Mouse (Mus musculus) embryonic facial prominence, embryonic 14.5 days (tissue): Measurements from ENCODE around the gene Hcfc2. TPM values are rescaled to one million over a fixed set of nuclear protein-coding genes. Genes with fewer than 3 reads are reported as not detected.

Experiments
- ATAC-seq: fragments of 200-750 bp; cut with Nextera tagmentation; 2 replicates; pipeline ENCODE4 v1.8.0; 2017; ENCODE audit warnings: low read depth, moderate number of reproducible peaks, moderate TSS enrichment
- DNase-seq: peaks from one replicate; pipeline ENCODE4 v3.0.0-alpha.2; 2015; ENCODE audit warnings: low spot score
- H3K27ac ChIP-seq: fragments of 300-500 bp; sonication (generic); replicated peaks from 2 replicates; pipeline ENCODE4 v1.5.1; 2014; ENCODE audit warnings: low read depth, mild to moderate bottlenecking, low read length, moderate library complexity
- H3K27me3 ChIP-seq: fragments of 300-500 bp; sonication (generic); replicated peaks from 2 replicates; pipeline ENCODE4 v1.6.1; 2014; ENCODE audit warnings: low read length; ENCODE audit not compliant: control insufficient read depth, insufficient read depth
- H3K36me3 ChIP-seq: fragments of 300-500 bp; sonication (generic); 2 replicates; pipeline ENCODE4 v1.6.1; 2014; ENCODE audit warnings: low read length, mixed read lengths; ENCODE audit not compliant: control insufficient read depth, insufficient read depth
- H3K4me1 ChIP-seq: fragments of 300-500 bp; sonication (generic); 2 replicates; pipeline ENCODE4 v1.6.1; 2014; ENCODE audit warnings: antibody characterized with exemption, low read length; ENCODE audit not compliant: control insufficient read depth, insufficient read depth
- H3K4me2 ChIP-seq: fragments of 300-500 bp; sonication (generic); 2 replicates; pipeline ENCODE4 v1.6.1; 2014; ENCODE audit warnings: low read depth, mild to moderate bottlenecking, low read length, moderate library complexity, mixed read lengths
- H3K4me3 ChIP-seq: fragments of 300-500 bp; sonication (generic); 2 replicates; pipeline ENCODE4 v1.5.1; 2014; ENCODE audit warnings: low read depth, mild to moderate bottlenecking, low read length
- H3K9ac ChIP-seq: fragments of 300-500 bp; sonication (generic); 2 replicates; pipeline ENCODE4 v1.6.1; 2014; ENCODE audit warnings: low read depth, mild to moderate bottlenecking, low read length, moderate library complexity, mixed read lengths
- H3K9me3 ChIP-seq: fragments of 300-500 bp; sonication (generic); 2 replicates; pipeline ENCODE4 v1.6.1; 2016; ENCODE audit warnings: low read length; ENCODE audit not compliant: control insufficient read depth
- WGBS: fragments of 180-500 bp; shearing (Covaris S2); extraction: QIAGEN DNeasy Blood & Tissue Kit; methylation state at CpG from one replicate; pipeline ENCODE4 v1.1.7; 2014; 5-methylcytosine and 5-hydroxymethylcytosine counted together
- polyA plus RNA-seq: library from polyadenylated mRNA; unstranded; fragments of >200 nt; fragmentation: Nextera tagmentation; extraction: Ambion mirVana; gene quantifications from 2 replicates; pipeline ENCODE4 v1.2.1, GENCODE M21; 2014

The Hcfc2 gene
- polyA plus RNA-seq, 1 experiment from 2014 or later: 49.4 TPM

DNA sequence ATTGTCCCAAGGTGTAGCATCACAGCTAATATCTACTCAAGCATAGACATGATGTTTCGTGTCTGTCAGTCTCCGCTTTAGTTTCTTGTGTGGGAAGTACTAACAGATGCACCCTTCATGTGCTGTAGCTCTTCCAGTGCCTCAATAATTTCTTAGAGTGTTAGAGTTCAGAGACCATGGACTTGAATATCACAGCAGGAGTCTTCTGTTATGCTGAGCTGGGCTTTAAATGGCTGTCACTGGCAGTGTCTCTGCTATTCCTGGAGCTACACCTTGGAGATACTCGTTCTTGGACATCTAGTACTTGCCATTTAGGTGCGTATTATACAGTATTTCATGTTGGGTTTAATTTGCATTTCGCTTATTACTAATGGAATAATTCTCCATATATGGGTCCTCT lies 49.3 kb downstream of the Hcfc2 start:
- Histone ChIP-seq H3K4me2 (no peak overlapping the region), H3K4me1 (no peaks in the 10 kb centered on the region), H3K9me3 (no peaks in the 10 kb centered on the region), H3K27me3 (no peaks in the 10 kb centered on the region), H3K9ac (no peak overlapping the region), H3K4me3 (no peak overlapping the region), H3K27ac (no peak overlapping the region), H3K36me3 (peaks cover 72% of the 10 kb centered on the region)
- 90% methylated on average over 5 of the region's 5 CpGs for WGBS
- ATAC-seq: no peak
- DNase-seq: no peak

DNA sequence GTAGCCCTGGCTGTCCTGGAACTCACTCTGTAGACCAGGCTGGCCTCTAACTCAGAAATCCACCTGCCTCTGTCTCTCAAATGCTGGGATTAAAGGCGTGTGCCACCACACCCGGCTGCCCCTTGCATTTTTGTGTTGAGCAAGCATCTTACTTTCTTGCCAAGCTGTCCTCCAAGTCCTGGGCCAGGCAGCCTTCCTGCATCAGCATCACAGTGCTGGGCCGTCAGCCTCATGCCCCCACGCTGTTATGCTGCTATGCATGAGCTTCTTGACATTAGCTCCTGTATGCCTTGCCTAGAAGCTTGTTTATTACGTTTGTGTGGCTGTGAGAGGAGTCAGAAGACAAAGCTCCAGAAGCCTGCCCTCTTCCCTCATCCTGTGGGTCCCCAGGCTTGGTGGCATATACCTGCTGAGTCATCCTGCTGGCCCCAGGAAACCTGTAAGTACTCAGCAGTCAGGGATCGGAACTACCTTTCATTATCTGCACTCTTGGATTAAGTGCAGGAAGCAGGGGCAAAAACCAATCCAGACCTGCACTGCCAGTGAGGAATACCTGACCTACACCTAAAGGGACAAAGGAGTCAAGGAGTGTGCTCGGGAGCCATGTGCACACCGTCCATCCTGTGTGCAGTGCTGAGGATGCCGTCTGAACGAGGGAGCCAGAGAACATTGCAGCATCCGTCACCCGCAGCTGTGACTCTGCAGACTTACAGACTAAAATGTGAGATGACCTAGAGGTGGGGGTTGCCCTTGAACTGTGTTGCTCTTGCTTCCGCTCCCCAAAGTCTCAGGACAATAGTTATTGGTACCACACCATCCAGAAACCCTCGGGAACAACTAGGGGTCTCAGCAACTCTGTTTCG lies 51.3 kb downstream of the Hcfc2 start:
- Histone ChIP-seq H3K27ac (no peak overlapping the region), H3K4me2 (no peak overlapping the region), H3K4me1 (no peaks in the 10 kb centered on the region), H3K9ac (no peak overlapping the region), H3K4me3 (no peak overlapping the region), H3K36me3 (peaks cover 87% of the 10 kb centered on the region), H3K9me3 (no peaks in the 10 kb centered on the region), H3K27me3 (no peaks in the 10 kb centered on the region)
- ATAC-seq (no peak), DNase-seq (no peak)
- WGBS: 87% methylated on average over 15 of the region's 15 CpGs

DNA sequence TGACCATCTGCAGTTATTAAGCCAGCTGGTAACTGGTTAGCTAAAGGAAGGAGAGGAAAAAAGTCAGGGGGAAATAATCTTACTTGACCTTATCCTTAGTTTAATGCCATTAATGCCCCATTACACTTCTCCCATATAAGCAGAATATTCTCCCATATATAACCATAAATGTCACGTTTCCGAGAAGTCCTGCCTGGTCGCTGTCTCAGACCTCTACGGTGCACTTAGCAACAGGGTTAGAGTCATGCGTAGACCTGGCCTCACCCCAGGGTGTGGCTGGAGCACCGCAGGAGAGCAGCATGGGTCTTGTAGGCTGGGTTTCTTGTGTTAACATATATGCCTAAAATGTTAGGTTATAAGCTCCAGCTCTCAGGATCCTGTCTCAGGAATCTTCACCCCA lies 54.8 kb downstream of the Hcfc2 start:
- no peak for ATAC-seq
- Histone ChIP-seq H3K27me3 (no peaks in the 10 kb centered on the region), H3K27ac (no peak overlapping the region), H3K9ac (no peak overlapping the region), H3K4me3 (no peak overlapping the region), H3K4me1 (no peaks in the 10 kb centered on the region), H3K36me3 (peaks cover 95% of the 10 kb centered on the region), H3K4me2 (no peak overlapping the region), H3K9me3 (no peaks in the 10 kb centered on the region)
- DNase-seq: no peak
- WGBS: 97% methylated on average over 6 of the region's 6 CpGs

DNA sequence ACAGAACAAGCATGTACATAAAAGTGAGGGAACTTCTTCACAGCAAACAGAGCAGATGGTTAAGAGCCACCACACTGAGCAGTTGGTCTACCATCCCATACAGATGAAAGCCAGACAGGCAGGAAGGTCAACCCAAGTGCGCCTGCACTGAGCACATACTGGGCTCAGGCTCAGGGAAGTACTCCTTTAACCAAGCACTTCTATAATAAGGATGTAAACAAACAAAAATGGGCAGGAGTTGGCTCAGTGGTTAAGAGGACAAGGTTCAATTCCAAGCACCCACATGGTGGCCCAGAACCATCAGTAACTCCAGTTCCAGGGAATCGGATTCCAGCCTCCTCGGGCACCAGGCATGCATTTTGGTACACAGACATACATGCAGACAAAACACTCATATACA lies 57.0 kb downstream of the Hcfc2 start:
- Histone ChIP-seq H3K36me3 (peaks cover 95% of the 10 kb centered on the region), H3K4me1 (no peaks in the 10 kb centered on the region), H3K9ac (no peak overlapping the region), H3K4me2 (no peak overlapping the region), H3K27me3 (no peaks in the 10 kb centered on the region), H3K4me3 (no peak overlapping the region), H3K27ac (no peak overlapping the region), H3K9me3 (no peaks in the 10 kb centered on the region)
- WGBS: 91% methylated on average over 3 of the region's 3 CpGs
- ATAC-seq: no peak
- no peak for DNase-seq

DNA sequence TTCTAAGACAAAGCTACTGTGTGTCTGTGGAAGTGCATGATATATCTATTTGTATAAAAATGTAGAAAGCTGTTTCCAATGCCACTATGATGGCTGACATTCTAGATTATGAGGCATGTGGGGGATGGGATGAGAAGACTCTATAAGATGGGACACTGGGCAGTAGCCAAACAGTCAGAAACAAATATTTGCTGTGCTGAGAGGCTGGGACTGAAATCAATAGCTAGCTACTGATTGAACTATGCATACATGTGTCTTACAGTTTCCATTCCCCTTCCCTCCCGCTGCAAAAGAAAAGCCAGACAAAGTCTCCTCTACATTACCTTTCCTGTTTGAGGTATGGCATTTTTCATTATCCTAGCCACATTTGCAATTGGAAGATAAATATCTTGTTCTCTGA lies 58.7 kb downstream of the Hcfc2 start:
- Histone ChIP-seq H3K4me2 (no peak overlapping the region), H3K9me3 (no peaks in the 10 kb centered on the region), H3K27me3 (no peaks in the 10 kb centered on the region), H3K9ac (no peak overlapping the region), H3K36me3 (peaks cover 95% of the 10 kb centered on the region), H3K27ac (no peak overlapping the region), H3K4me1 (no peaks in the 10 kb centered on the region), H3K4me3 (no peak overlapping the region)
- no peak for DNase-seq
- 94% methylated on average over 1 of the region's 1 CpGs for WGBS
- no peak for ATAC-seq

DNA sequence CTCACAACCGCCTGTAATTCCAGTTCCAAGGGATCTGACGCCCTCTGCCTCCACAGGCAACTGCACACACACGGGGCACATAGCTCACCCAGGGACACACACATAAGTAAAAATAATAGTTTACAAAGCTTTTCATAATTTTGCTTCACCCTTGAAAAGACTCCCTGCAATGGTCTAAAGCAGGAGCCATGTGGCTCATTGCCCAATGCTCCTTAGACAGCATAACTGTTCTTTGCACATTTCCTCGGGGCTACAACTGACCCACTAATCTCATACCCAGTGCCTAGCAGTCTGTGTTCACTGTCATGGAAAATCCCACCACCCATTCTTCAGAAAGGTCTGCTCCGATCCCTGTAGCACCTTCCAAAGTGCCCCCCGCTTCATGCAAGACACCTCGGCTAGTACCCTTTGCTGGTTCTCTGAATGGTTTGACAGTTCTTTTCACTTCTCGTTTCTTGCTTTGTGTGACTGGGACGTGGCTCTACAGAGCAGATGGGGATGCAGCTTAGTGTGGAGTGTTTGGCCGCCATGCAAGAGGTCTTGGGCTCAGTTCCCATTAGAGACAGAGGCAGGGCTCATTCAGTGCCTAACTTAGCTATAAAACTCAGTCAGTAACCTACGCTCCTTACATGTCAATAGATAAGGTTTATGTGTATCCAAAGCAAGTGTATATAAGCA lies 59.4 kb downstream of the Hcfc2 start:
- Histone ChIP-seq H3K36me3 (peaks cover 98% of the 10 kb centered on the region), H3K4me2 (no peak overlapping the region), H3K27me3 (no peaks in the 10 kb centered on the region), H3K9ac (no peak overlapping the region), H3K4me1 (peaks cover under 1% of the 10 kb centered on the region), H3K4me3 (no peak overlapping the region), H3K27ac (no peak overlapping the region), H3K9me3 (no peaks in the 10 kb centered on the region)
- DNase-seq (no peak), ATAC-seq (no peak)
- 94% methylated on average over 11 of the region's 11 CpGs for WGBS

DNA sequence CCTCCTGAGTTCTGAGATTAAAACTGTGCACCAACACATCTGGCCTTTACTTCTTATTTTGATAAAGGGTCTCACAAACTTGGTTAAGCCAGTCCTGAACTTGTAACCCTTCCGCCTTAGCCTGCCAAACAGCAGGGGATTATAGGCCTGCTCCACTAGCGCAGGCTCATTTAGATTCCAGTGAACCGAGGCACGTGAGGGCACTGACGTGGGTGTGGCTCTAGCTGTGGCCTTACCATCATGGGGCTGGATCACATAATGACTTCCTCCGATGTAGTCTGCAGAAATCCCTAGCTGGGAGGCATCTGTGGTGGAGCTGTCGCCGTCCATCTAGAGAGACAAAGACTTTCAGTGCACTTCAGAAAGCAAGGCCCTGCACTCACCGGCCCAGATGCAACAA lies 60.5 kb downstream of the Hcfc2 start:
- DNase-seq: no peak
- H3K36me3 ChIP-seq: peaks cover 97% of the 10 kb centered on the region

DNA sequence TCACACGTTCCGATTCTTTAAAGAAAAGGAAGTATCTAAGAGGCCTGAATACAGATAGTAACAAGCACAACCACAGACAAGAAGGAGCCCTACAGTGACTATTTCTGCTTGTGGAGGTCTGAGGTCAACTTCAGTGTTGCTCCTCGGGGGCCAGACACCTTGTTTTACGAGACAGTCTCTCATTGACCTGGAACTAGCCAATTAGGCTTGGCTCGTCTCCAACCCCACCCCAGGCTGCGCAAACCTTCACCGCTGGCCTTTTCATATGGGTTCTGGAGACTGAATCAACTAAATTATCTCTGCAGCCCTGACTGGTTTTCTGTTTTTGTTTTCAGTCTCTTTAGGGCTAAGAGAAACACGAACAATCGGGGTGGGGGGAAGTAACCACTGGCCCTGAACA lies 61.4 kb downstream of the Hcfc2 start:
- H3K36me3 ChIP-seq: peaks cover 90% of the 10 kb centered on the region
- no peak for ATAC-seq
- no peak overlapping the region for H3K27ac ChIP-seq
- H3K4me3 ChIP-seq: no peak overlapping the region
- WGBS: 73% methylated on average over 9 of the region's 9 CpGs
- H3K4me1 ChIP-seq: peaks cover 16% of the 10 kb centered on the region
- no peak overlapping the region for H3K4me2 ChIP-seq
- H3K9ac ChIP-seq: no peak overlapping the region
- no peak for DNase-seq
- H3K27me3 ChIP-seq: no peaks in the 10 kb centered on the region
- H3K9me3 ChIP-seq: no peaks in the 10 kb centered on the region

More for the DNA sequence above, 60.5 kb downstream of the Hcfc2 start:
- Histone ChIP-seq H3K4me2 (no peak overlapping the region), H3K4me1 (peaks cover 12% of the 10 kb centered on the region), H3K4me3 (no peak overlapping the region), H3K27me3 (no peaks in the 10 kb centered on the region), H3K9me3 (no peaks in the 10 kb centered on the region), H3K9ac (no peak overlapping the region), H3K27ac (no peak overlapping the region)
- no peak for ATAC-seq
- 88% methylated on average over 9 of the region's 9 CpGs for WGBS
